Mouse (Mus musculus) small intestine, adult 2 months (tissue): ENCODE data around the gene Tmc6. TPM values are rescaled to one million over a fixed set of nuclear protein-coding genes. Genes with fewer than 3 reads are reported as not detected.
"Not testable (repeated sequence)": the region's sequence is repeated elsewhere in the genome, so short reads cannot be mapped to it uniquely, and the experiment has no call there.

Experiments used
- H3K27ac ChIP-seq: fragments of 200-500 bp; 2 replicates; pipeline ENCODE4 v1.5.1; 2012; ENCODE audit warnings: low read depth, low read length, control low read depth, inconsistent platforms; ENCODE audit not compliant: insufficient read depth
- H3K27me3 ChIP-seq: fragments of 200-500 bp; 2 replicates; pipeline ENCODE4 v1.6.1; 2012; ENCODE audit warnings: mild to moderate bottlenecking, moderate library complexity, low read length, inconsistent platforms; ENCODE audit not compliant: control insufficient read depth, insufficient read depth
- H3K36me3 ChIP-seq: fragments of 200-500 bp; 2 replicates; pipeline ENCODE4 v1.6.1; 2012; ENCODE audit warnings: mild to moderate bottlenecking, low read length, control low read depth, inconsistent platforms; ENCODE audit not compliant: control insufficient read depth, insufficient read depth
- H3K4me1 ChIP-seq: fragments of 200-500 bp; 2 replicates; pipeline ENCODE4 v1.6.1; 2012; ENCODE audit warnings: low read length, inconsistent platforms, mixed read lengths; ENCODE audit not compliant: control insufficient read depth, insufficient read depth, insufficient read length
- H3K4me3 ChIP-seq: fragments of 200-500 bp; 2 replicates; pipeline ENCODE4 v1.5.1; 2012; ENCODE audit warnings: low read depth, mild to moderate bottlenecking, control low read depth, inconsistent platforms, low read length, moderate library complexity
- CTCF ChIP-seq: fragments of 200-500 bp; IDR thresholded peaks from 2 replicates; pipeline ENCODE4 v1.5.1; 2012; ENCODE audit warnings: low read depth, mild to moderate bottlenecking, control low read depth, inconsistent platforms, low read length, moderate library complexity, mixed read lengths; ENCODE audit not compliant: insufficient replicate concordance, insufficient read length; ENCODE audit errors: extremely low read depth
- POLR2A ChIP-seq: fragments of 200-500 bp; IDR thresholded peaks from 2 replicates; pipeline ENCODE4 v1.6.1; 2012; ENCODE audit warnings: low read depth, mild to moderate bottlenecking, control low read depth, inconsistent platforms, low read length, moderate library complexity
- WGBS: fragments of 180-500 bp; shearing (Covaris S2); methylation state at CpG from one replicate; pipeline ENCODE4 v1.1.7; 2018; 5-methylcytosine and 5-hydroxymethylcytosine counted together
- polyA plus RNA-seq: library from polyadenylated mRNA; depleted of rRNA; stranded (reverse); fragments of >200 nt; gene quantifications from 2 replicates; pipeline ENCODE4 v1.2.3, GENCODE M21; 2012

The Tmc6 gene
- polyA plus RNA-seq, 1 experiment: 84.7 TPM

DNA sequence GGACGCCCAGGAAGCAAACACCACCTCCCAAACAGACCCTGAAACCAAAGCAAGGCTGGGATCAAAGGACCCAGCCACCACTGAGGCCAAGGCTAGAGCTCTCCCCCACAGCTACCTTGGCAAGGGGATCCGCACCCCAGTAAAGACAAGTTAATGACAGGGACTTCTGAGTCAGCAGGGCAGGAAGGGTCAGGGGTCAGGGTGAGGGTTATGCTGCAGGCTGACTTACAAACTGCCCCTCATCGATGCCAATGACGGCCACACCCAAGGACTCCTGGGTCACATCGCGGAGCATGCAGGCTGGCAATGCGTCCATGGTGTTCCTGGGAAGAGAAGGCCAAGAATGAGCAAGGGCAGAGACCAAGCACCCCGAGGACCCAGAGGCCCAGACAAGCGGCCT is 39.9 kb upstream of the Tmc6 start:
- 66% methylated on average over 9 of the region's 9 CpGs for WGBS
- H3K4me3 ChIP-seq: no peak overlapping the region
- H3K27ac ChIP-seq: no peak overlapping the region
- H3K4me1 ChIP-seq: peaks cover 29% of the 10 kb centered on the region
- TF ChIP-seq POLR2A: no peak
- TF ChIP-seq CTCF: no peak
- H3K27me3 ChIP-seq: no peaks in the 10 kb centered on the region
- H3K36me3 ChIP-seq: peaks cover 24% of the 10 kb centered on the region

GRCm38 (mm10) chr11:117820173-117820572 is 38.2 kb upstream of the Tmc6 start:
- peaks cover 24% of the 10 kb centered on the region for H3K36me3 ChIP-seq
- no peak overlapping the region for H3K27ac ChIP-seq
- peaks cover 35% of the 10 kb centered on the region for H3K4me1 ChIP-seq
- no peaks in the 10 kb centered on the region for H3K27me3 ChIP-seq
- WGBS: 44% methylated on average over 7 of the region's 7 CpGs
- no peak overlapping the region for H3K4me3 ChIP-seq
- TF ChIP-seq CTCF (no peak), POLR2A (no peak)

- Histone ChIP-seq H3K4me3 (no peak overlapping the region), H3K36me3 (peaks cover 32% of the 10 kb centered on the region), H3K4me1 (peaks cover 40% of the 10 kb centered on the region), H3K27ac (no peak overlapping the region; the same call in 1 of the 2 replicates), H3K27me3 (no peaks in the 10 kb centered on the region)
- 62% methylated on average over 8 of the region's 8 CpGs for WGBS
- TF ChIP-seq CTCF (no peak), POLR2A (no peak)
These were observed 37.1 kb upstream of the Tmc6 start for GRCm38 (mm10) chr11:117819095-117819494.

DNA sequence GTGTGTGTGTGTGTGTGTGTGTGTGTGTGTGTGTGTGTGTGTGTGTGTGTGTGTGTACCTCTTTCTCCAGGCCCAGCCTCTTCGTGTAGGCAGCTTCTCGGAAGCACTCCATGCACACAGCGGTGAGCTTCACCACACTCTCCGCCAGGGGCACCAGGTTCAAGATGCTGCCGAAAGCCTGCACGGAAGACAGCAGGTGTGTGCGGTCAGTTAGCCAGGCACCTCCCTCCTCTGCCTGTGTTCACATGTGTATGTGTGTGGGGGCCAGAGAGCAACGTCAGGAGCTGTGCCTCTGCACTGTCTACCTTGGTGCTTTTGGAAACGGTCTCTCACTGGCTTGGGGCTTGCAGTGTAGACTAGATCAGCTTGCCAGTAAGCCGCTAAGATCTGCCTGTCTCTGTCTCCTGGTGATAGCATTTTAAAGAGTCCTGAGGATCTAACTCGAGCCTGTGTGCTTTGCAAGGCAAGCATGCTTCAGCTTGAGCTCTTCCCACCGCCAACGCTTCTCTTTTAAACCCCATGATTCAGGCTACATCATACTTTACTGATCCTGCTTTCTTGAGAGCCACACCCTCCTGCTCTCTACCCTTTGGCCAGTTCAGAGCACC is 34.5 kb upstream of the Tmc6 start:
- Histone ChIP-seq H3K27ac (peak overlapping the region; percentile 52), H3K4me1 (peaks cover 39% of the 10 kb centered on the region), H3K36me3 (peaks cover 43% of the 10 kb centered on the region), H3K27me3 (no peaks in the 10 kb centered on the region), H3K4me3 (no peak overlapping the region)
- WGBS: 62% methylated on average over 13 of the region's 13 CpGs
- no peak for TF ChIP-seq CTCF
- 0 out of 2 replicates have a peak, but pooled peaks have one; percentile 19 for TF ChIP-seq POLR2A

- Histone ChIP-seq H3K4me1 (peaks cover 40% of the 10 kb centered on the region), H3K36me3 (peaks cover 43% of the 10 kb centered on the region)
- not testable (repeated sequence) for H3K27me3 ChIP-seq, H3K4me3 ChIP-seq, H3K27ac ChIP-seq
- 71% methylated on average over 9 of the region's 9 CpGs for WGBS
These were observed 33.9 kb upstream of the Tmc6 start for GRCm38 (mm10) chr11:117815850-117816249.

- Histone ChIP-seq H3K4me3 (no peak overlapping the region), H3K36me3 (peaks cover 37% of the 10 kb centered on the region), H3K27ac (peak overlapping the region; percentile 27; the same call in 1 of the 2 replicates), H3K27me3 (no peaks in the 10 kb centered on the region), H3K4me1 (peaks cover 38% of the 10 kb centered on the region)
- TF ChIP-seq CTCF (no peak), POLR2A (no peak)
- WGBS: 60% methylated on average over 6 of the region's 6 CpGs
These were observed 32.8 kb upstream of the Tmc6 start for GRCm38 (mm10) chr11:117814704-117815366.

DNA sequence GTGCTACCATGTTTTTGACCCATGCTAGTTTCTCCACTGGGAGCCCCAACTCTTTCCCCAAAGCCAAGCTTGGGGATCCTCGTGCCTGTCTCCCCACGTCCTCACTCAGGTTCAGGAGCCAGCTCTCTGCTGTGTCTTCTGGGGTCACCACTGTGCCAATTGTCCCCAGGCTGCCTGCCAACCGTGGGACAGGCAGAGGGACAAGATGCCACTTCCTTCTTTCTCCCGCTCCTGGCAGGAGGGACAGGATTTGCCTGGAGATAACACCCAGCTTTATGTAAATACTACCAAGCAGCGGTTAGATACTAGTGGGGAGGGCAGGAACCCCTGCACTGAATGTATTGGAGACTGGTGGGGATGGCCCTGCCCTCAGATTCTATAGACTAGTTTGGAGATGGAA is 31.9 kb upstream of the Tmc6 start:
- Histone ChIP-seq H3K27ac (peak overlapping the region; percentile 27), H3K36me3 (peaks cover 35% of the 10 kb centered on the region)

More for the DNA sequence above, 31.9 kb upstream of the Tmc6 start:
- H3K4me3 ChIP-seq: no peak overlapping the region
- H3K27me3 ChIP-seq: no peaks in the 10 kb centered on the region
- 20% methylated on average over 5 of the region's 5 CpGs for WGBS
- peaks cover 39% of the 10 kb centered on the region for H3K4me1 ChIP-seq
- TF ChIP-seq POLR2A: no peak
- no peak for TF ChIP-seq CTCF
